Mouse (Mus musculus): ENCODE measurements around the gene Trim2. TPM values are rescaled to one million over a fixed set of nuclear protein-coding genes. Genes with fewer than 3 reads are reported as not detected.

Trim2 gene
- total RNA-seq, 2 experiments from 2014 or later = 8.9 to 10.9 TPM

- ATAC-seq (replicated peaks; ENCODE audit: low FRiP score, poor library complexity, severe bottlenecking) = no peak
These were observed 12.7 kb downstream of the Trim2 start for GRCm38 (mm10) chr3:84293666-84294595.

GRCm38 (mm10) chr3:84292238-84292637, 14.4 kb downstream of the Trim2 start:
- ATAC-seq (replicated peaks; ENCODE audit: low FRiP score, poor library complexity, severe bottlenecking) = no peak

DNA sequence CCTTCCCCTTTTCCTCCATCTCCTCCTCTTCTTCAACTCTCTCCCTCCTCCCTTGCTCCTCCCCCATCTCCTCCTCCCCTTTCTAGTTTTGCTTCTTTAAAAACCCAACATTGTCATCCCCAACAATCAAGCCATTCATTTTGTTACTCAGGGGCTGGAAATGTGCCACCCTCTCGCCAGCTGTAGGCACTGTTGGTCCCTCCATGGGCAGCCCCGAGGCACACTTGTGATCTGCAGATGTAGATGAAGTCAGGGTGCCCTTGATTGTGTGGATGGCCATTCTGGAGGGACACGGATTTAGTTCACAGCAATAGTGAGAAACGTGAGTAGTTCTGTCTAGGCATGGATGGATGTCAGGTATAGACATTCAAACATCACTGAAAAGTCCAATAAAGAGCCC, 17.7 kb downstream of the Trim2 start:
- no peak for ATAC-seq (replicated peaks; ENCODE audit: low FRiP score, poor library complexity, severe bottlenecking)

DNA sequence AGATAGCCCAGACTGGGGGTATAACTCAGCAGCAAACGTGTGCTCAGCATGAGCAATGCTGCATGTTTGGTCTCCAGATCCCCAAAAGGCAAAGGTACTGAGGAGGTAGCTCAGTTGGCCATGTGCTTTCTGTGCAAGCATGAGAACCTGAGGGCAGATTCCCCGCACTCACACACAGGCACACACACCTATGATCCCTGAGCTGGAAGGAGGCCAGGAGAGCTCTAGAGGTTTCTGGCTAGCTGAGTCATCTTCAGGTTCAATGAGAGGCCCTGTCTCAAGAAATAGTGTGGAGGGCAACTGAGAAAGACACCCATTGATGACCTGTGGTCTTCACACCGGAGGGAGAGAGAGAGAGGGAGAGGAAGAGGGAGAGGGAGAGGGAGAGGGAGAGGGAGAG, 19.4 kb downstream of the Trim2 start:
- ATAC-seq (replicated peaks; ENCODE audit: low FRiP score, poor library complexity, severe bottlenecking) = no peak

DNA sequence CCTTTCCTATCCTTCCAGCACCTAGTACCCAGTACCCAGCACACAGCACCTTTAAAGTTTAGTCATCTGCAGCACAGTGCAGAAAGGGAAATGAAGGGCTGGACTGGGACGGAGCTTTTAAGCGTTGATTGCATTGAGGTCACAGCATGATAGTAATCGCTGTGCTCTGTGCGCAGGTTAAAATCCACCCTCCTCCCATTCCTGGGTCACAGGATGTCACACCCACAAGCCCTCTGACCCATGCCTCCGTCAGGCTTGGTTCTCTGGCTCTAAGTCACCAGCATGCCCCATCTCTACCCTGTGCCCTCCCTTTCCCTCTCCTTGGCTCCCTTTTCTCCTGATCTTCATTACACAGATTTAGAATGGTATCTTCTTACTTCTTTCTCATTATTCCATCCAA, 20.4 kb downstream of the Trim2 start:
- no peak for ATAC-seq (replicated peaks; ENCODE audit: low FRiP score, poor library complexity, severe bottlenecking)

- no peak for ATAC-seq (replicated peaks; ENCODE audit: low FRiP score, poor library complexity, severe bottlenecking)
These were observed 21.9 kb downstream of the Trim2 start for GRCm38 (mm10) chr3:84284796-84285195.

DNA sequence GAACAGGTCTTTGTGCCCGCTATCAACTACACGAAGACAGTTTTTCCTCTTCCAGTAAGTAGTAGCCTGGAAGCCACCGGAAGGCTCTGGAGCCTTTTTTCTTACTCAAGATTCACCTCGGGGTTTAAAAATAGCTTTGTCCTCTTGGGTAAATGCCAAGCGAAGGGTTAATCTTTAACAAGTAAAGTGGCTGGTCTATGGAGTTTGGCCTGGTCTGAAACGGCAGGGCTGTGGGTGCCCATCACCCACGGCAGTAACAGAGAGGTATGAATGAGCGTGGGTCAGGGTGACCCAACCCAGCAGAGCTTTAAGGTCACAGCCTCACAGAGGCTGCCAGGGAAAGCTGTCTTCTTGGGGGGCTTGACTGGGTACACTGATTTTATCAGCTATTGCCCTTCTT, 23.2 kb downstream of the Trim2 start:
- no peak for ATAC-seq (replicated peaks; ENCODE audit: low FRiP score, poor library complexity, severe bottlenecking)

DNA sequence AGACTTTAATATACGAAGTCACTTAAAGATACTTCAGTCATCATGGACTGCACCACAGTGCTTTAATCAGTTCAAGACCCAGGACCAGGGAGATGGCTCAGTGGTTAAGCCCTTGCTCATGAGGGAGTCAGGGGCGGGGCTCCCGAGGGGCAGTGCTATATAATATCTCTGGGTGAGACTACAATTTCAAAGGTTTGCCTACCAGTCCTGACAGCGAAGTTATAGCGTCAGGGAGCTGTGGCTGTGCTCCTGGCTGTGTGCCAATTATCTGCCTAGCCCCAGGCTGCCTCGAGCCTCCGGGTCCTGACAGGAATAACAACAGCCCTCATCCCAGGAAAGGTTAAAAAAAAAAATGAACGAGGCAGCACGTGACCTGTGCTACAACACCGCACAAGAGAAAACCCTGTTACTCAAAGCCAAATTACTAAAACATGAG, 24.7 kb downstream of the Trim2 start:
- no peak for ATAC-seq (replicated peaks; ENCODE audit: low FRiP score, poor library complexity, severe bottlenecking)

DNA sequence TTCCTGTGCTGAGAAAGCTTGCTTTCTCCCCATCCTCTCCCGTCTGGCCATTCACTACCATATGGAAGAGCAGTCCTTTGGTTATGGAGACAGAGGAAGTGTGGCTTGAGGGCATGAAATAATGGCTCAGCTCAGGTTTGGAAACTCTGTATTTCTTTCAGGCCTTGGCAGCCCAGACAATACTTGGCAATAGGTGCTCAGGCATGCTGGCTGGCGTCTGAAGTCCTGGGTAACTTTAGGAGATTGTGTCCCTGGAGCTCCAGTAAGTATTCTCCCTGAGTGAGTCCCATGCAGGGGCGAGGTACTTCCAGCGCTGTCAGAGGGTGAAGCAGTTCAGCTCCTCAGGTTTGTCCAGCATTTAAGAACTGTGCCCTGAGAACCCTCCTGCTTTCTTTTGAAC, 27.9 kb downstream of the Trim2 start:
- no peak for ATAC-seq (replicated peaks; ENCODE audit: low FRiP score, poor library complexity, severe bottlenecking)

- no peak for ATAC-seq (replicated peaks; ENCODE audit: low FRiP score, poor library complexity, severe bottlenecking)
These were observed 31.6 kb downstream of the Trim2 start for GRCm38 (mm10) chr3:84275124-84275523.

GRCm38 (mm10) chr3:84272293-84273015, 34.2 kb downstream of the Trim2 start:
- no peak for ATAC-seq (replicated peaks; ENCODE audit: low FRiP score, poor library complexity, severe bottlenecking)

- ATAC-seq (replicated peaks; ENCODE audit: low FRiP score, poor library complexity, severe bottlenecking) = peak; percentile 61
These were observed 34.9 kb downstream of the Trim2 start for GRCm38 (mm10) chr3:84271794-84272193.

- ATAC-seq (replicated peaks; ENCODE audit: low FRiP score, poor library complexity, severe bottlenecking) = no peak
These were observed 35.6 kb downstream of the Trim2 start for GRCm38 (mm10) chr3:84271058-84271457.

GRCm38 (mm10) chr3:84270624-84270995, 36.1 kb downstream of the Trim2 start:
- ATAC-seq (replicated peaks; ENCODE audit: low FRiP score, poor library complexity, severe bottlenecking) = peak; percentile 67

DNA sequence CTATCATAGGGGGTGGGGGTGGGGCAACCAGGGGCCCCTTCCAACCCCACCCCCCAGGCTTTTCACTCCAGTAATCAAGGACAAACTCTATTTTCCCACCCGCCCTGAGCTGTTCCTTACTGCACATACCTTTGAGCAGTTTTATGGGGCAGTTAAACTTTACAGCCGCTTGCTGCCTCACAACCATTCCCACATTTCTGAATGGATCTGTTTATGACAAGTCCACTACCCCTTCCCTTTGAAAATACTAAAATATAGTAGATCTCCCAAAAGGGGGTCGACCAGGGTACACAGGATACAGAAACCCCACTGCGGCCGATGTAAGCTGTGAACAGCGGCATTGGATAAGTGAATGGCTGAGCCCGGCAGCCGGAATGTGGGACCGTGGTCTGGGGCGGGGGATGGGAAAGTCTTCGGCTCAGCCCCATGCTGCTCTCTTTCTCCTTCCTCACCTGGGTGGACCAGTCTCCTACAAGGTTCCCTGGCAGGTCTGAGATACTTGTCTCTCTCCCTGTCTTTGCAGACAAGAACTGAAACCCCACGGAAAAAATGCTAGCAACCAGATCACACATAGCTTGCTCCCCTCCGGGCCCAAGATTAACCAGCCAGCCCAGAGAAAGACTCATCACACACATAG, 36.6 kb downstream of the Trim2 start:
- peak; percentile 6; the same call in 1 of the 2 replicates for ATAC-seq (replicated peaks; ENCODE audit: low FRiP score, poor library complexity, severe bottlenecking)

- ATAC-seq (replicated peaks; ENCODE audit: low FRiP score, poor library complexity, severe bottlenecking) = no peak
These were observed 38.2 kb downstream of the Trim2 start for GRCm38 (mm10) chr3:84268434-84268833.

- no peak for ATAC-seq (replicated peaks; ENCODE audit: low FRiP score, poor library complexity, severe bottlenecking)
These were observed 40.2 kb downstream of the Trim2 start for GRCm38 (mm10) chr3:84266391-84266931.

- no peak for ATAC-seq (replicated peaks; ENCODE audit: low FRiP score, poor library complexity, severe bottlenecking)
These were observed 41.6 kb downstream of the Trim2 start for GRCm38 (mm10) chr3:84265084-84265483.

GRCm38 (mm10) chr3:84264395-84264794, 42.3 kb downstream of the Trim2 start:
- ATAC-seq (replicated peaks; ENCODE audit: low FRiP score, poor library complexity, severe bottlenecking) = no peak

DNA sequence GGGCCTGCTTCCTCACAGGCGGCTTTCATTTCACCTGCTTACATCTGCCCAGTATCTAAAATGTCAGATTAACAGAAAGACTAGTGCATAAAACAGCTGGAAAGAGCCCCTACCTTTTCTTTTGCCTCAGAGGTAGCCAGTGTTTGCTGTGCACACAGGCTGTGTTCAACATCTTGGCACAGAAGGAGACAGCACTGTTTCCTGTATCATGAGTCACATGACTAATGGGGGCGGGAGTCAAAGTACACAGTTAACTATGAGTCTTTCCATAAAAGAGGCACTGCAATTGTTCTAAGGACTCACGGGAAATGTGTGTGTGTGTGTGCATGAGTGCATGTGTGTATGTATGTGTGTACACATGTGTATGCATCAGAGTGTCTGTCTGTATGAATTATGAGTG, 43.9 kb downstream of the Trim2 start:
- ATAC-seq (replicated peaks; ENCODE audit: low FRiP score, poor library complexity, severe bottlenecking) = no peak

Data from erythroid progenitor cell, adult 5-6 weeks (primary cell).